Mouse (Mus musculus) liver, embryonic 11.5 days (tissue): Measurements from ENCODE around the gene Ints5. TPM values are rescaled to one million over a fixed set of nuclear protein-coding genes. Genes with fewer than 3 reads are reported as not detected.

ENCODE experiments used
- ATAC-seq: fragments of 200-750 bp; cut with Nextera tagmentation; replicated peaks from 2 replicates; pipeline ENCODE4 v1.8.0; 2017; ENCODE audit warnings: moderate number of reproducible peaks, mild to moderate bottlenecking, moderate TSS enrichment, moderate library complexity; ENCODE audit not compliant: low FRiP score
- DNase-seq: peaks from one replicate; pipeline ENCODE4 v3.0.0-alpha.2; 2017; ENCODE audit warnings: low spot score
- H3K27ac ChIP-seq: fragments of 300-500 bp; sonication (generic); 2 replicates; pipeline ENCODE4 v1.5.1; 2014; ENCODE audit warnings: mild to moderate bottlenecking, low read depth, low read length, control low read depth
- H3K27me3 ChIP-seq: fragments of 300-500 bp; sonication (generic); replicated peaks from 2 replicates; pipeline ENCODE4 v1.6.1; 2014; ENCODE audit warnings: low read length, mixed read lengths; ENCODE audit not compliant: control insufficient read depth, insufficient read depth
- H3K36me3 ChIP-seq: fragments of 300-500 bp; sonication (generic); 2 replicates; pipeline ENCODE4 v1.6.1; 2014; ENCODE audit warnings: mild to moderate bottlenecking, low read length, moderate library complexity, mixed read lengths; ENCODE audit not compliant: control insufficient read depth, insufficient read depth
- H3K4me1 ChIP-seq: fragments of 300-500 bp; sonication (generic); replicated peaks from 2 replicates; pipeline ENCODE4 v1.6.1; 2014; ENCODE audit warnings: low read length, mixed read lengths; ENCODE audit not compliant: control insufficient read depth, insufficient read depth
- H3K4me2 ChIP-seq: fragments of 300-500 bp; sonication (generic); 2 replicates; pipeline ENCODE4 v1.6.1; 2014; ENCODE audit warnings: mild to moderate bottlenecking, control low read depth, moderate library complexity
- H3K4me3 ChIP-seq: fragments of 300-500 bp; sonication (generic); 2 replicates; pipeline ENCODE4 v1.5.1; 2014; ENCODE audit warnings: low read depth, low read length, control low read depth
- H3K9ac ChIP-seq: fragments of 300-500 bp; sonication (generic); 2 replicates; pipeline ENCODE4 v1.6.1; 2014; ENCODE audit warnings: low read depth, low read length, control low read depth
- H3K9me3 ChIP-seq: fragments of 300-500 bp; sonication (generic); 2 replicates; pipeline ENCODE4 v1.6.1; 2016; ENCODE audit warnings: low read length, inconsistent platforms, mixed read lengths; ENCODE audit not compliant: control insufficient read depth
- WGBS: fragments of 180-500 bp; shearing (Covaris S2); extraction: QIAGEN DNeasy Blood & Tissue Kit; methylation state at CpG from one replicate; pipeline ENCODE4 v1.1.7; 2014; 5-methylcytosine and 5-hydroxymethylcytosine counted together
- polyA plus RNA-seq: library from polyadenylated mRNA; unstranded; fragments of >200 nt; fragmentation: Nextera tagmentation; extraction: Ambion mirVana; gene quantifications from 2 replicates; pipeline ENCODE4 v1.2.1, GENCODE M21; 2014

Gene Ints5
- 47.8 and 52.4 TPM in 2 replicates for polyA plus RNA-seq

DNA sequence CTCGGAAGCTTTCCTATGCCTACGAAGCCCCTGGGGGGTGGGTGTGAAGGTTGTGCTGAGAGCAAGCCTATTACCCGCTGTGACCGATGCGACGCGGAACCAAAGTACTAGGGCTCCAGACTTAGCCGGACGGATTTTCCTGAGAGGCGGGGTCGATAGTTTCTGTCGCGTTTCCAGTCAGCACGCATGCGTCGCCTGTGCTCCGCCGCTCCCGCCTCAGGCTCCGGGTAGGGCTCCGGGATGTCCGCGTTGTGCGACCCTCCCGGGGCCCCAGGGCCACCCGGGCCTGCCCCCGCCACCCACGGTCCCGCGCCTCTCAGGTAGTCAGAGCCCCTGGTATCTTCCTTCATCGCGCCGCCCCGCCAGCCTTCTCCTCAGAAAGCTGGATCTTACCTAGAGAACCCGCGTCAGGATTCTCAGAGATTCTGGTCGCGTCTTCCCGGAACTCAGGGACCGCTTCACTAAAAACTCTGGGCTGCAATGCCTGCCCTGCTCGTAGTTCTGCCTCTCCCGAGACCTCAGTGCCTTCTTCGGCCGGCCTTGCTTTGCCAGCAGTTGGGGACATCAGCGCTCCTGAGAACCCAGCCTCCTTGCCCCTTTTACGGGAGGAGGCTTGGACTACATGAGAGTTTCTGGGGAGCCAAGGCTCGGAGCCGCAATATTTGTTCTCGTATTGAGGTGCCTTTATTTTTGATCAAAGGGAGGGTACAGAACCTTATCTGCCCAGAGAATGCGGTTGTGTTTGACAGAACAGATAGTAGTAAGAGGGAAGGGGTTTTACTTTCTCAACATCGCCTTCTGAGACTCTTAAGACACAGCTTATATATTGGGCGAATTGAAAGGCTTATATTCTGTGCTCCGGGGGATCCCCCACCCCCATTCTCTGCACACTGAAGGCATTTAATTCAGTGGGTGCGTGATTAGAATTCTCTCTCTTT is at the start of gene Ints5:
Gene Ints5 (plus strand): TSS at position 177 of the 938 bp plus-strand sequence.
- peak within 1 kb of the TSS; percentile 80 for H3K4me3 ChIP-seq
- 2% methylated on average over 54 of the region's 54 CpGs for WGBS
- peaks cover 19% of the 10 kb centered on the region for H3K4me1 ChIP-seq
- H3K36me3 ChIP-seq = peaks cover 17% of the 10 kb centered on the region; the same call in 1 of the 2 replicates
- H3K4me2 ChIP-seq = peak within 1 kb of the TSS; percentile 70
- peak within 1 kb of the TSS; percentile 92 for H3K27ac ChIP-seq
- H3K9me3 ChIP-seq = no peaks in the 10 kb centered on the region
- DNase-seq = peak; percentile 86
- ATAC-seq = peak; percentile 69
- no peaks in the 10 kb centered on the region for H3K27me3 ChIP-seq
- peak within 1 kb of the TSS; percentile 92 for H3K9ac ChIP-seq

DNA sequence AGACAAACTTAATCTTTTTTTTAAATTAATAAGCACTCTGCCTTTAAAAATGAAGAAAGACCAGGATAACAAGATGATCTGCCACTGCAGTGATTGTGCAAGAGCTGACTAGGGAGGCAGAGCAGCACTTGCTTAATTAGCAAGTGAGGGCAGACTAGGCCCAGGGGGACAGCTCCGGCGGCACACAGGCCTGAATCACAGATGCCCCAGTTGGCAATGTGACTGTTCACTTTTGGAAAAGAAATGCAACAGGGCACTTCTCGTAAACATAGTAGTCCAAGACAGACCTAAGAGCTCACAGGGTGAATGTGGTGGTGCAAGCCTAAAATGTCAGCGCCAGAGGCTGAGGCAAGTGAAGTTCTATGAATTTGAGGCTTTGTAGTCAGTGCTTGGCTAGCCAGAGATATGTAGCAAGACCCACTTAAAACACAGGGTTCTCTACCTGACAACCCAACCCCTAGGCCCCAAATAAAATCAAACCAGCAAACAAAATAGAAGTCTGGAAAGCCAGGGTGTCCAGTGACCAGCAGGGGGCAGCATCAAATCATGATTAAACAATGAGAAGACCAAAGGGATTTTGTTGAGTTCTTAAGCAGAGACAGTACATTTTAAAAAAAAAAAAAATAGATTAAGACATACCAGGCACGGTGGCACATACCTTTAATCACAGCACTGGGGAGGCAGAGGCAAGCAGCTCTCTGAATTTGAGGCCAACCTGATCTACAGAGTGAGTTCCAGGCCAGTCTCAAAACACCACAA is 48.3 kb upstream of the Ints5 start:
- peak; percentile 71 for DNase-seq
- Histone ChIP-seq H3K4me3 (no peak overlapping the region), H3K9ac (no peak overlapping the region), H3K4me2 (no peak overlapping the region), H3K9me3 (no peaks in the 10 kb centered on the region), H3K27me3 (no peaks in the 10 kb centered on the region), H3K27ac (no peak overlapping the region), H3K36me3 (peaks cover 8% of the 10 kb centered on the region; the same call in 1 of the 2 replicates), H3K4me1 (peaks cover 14% of the 10 kb centered on the region)
- no peak for ATAC-seq
- WGBS = 67% methylated on average over 5 of the region's 5 CpGs

DNA sequence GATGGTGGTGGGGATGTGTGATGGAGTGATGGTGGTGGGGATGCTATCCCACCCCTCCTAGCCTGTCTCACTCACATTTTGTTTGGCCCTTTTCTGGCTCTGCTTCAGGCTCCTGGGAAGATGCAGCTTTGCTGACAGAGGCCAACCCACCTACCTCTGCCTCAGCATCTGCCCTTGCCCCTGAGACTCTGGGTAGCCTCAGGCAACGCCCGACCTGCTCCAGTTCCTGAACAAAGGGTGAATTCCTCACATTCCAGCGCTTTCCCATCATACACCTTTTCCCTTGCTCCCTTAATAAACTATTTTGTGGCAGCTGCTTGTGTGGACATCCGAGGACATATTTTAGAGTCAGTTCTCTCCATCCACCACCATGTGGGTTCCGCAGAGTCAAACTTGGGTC is 44.4 kb upstream of the Ints5 start:
- no peak overlapping the region for H3K4me2 ChIP-seq
- H3K4me3 ChIP-seq = no peak overlapping the region
- ATAC-seq (no peak), DNase-seq (no peak)
- WGBS = 80% methylated on average over 5 of the region's 5 CpGs
- H3K9me3 ChIP-seq = no peaks in the 10 kb centered on the region
- no peak overlapping the region for H3K27ac ChIP-seq
- no peaks in the 10 kb centered on the region for H3K4me1 ChIP-seq
- no peak overlapping the region for H3K9ac ChIP-seq
- H3K27me3 ChIP-seq = no peaks in the 10 kb centered on the region
- peaks cover 8% of the 10 kb centered on the region; the same call in 1 of the 2 replicates for H3K36me3 ChIP-seq

DNA sequence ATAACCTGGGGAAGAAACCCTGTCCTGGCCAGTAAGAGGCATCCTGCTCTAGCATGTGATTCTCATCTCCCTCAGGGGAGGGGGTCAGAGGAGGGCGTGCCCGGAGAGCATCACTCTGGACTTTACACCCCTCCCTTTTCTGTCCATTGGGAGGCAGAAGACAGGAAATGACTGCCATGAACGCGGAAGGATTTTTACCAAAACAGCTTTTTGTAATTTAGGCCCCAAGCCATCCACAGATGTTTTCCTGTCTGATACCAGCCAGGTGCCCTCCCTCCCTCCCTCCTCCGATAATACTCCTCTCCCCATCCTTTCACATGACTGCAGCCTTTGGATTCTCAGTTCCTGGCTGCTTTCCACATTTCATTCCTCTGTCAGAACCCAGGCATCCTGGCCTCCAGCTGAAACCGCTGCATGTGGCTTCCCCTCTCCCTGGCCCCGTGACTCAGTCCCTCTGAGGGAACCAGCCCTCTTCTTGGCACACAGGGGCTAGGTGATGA is 42.4 kb upstream of the Ints5 start, which contains the start of gene Lrrn4cl:
Gene Lrrn4cl (plus strand): TSS at position 367 of the 500 bp plus-strand sequence.
- ATAC-seq (0 out of 2 replicates have a peak, but pooled peaks have one; percentile 26), DNase-seq (no peak)
- no peak within 1 kb of the TSS for H3K9ac ChIP-seq
- no peak within 1 kb of the TSS for H3K4me3 ChIP-seq
- H3K27ac ChIP-seq = no peak within 1 kb of the TSS
- no peaks in the 10 kb centered on the region for H3K4me1 ChIP-seq
- 48% methylated on average over 7 of the region's 7 CpGs for WGBS
- H3K27me3 ChIP-seq = no peaks in the 10 kb centered on the region
- H3K4me2 ChIP-seq = peak within 1 kb of the TSS; percentile 10; the same call in 1 of the 2 replicates
- H3K36me3 ChIP-seq = peaks cover 8% of the 10 kb centered on the region; the same call in 1 of the 2 replicates
- no peaks in the 10 kb centered on the region for H3K9me3 ChIP-seq

DNA sequence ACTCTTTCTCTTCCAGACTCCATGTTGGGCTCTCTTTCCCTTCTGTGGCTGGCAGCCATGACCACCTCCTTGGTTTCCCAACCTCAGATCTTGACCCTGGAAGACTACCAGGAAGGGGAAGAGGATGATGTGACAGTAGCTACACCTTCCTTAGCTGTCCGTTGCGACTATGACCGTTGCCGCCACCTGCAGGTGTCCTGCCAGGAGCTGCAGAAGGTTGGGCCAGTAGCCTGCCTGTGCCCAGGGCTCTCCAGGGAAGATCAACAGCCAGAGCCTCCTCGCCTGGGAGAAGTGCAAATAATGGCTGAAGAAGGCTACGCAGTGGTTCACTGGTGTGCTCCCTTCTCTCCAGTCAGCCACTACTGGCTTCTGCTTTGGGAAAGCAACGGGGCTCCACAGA is 41.2 kb upstream of the Ints5 start:
- H3K9me3 ChIP-seq = no peaks in the 10 kb centered on the region
- H3K27ac ChIP-seq = no peak overlapping the region
- 44% methylated on average over 7 of the region's 7 CpGs for WGBS
- no peaks in the 10 kb centered on the region for H3K4me1 ChIP-seq
- H3K9ac ChIP-seq = no peak overlapping the region
- H3K36me3 ChIP-seq = peaks cover 8% of the 10 kb centered on the region; the same call in 1 of the 2 replicates
- H3K27me3 ChIP-seq = no peaks in the 10 kb centered on the region
- no peak for ATAC-seq
- H3K4me2 ChIP-seq = peak overlapping the region; percentile 10; the same call in 1 of the 2 replicates
- DNase-seq = no peak
- no peak overlapping the region for H3K4me3 ChIP-seq

DNA sequence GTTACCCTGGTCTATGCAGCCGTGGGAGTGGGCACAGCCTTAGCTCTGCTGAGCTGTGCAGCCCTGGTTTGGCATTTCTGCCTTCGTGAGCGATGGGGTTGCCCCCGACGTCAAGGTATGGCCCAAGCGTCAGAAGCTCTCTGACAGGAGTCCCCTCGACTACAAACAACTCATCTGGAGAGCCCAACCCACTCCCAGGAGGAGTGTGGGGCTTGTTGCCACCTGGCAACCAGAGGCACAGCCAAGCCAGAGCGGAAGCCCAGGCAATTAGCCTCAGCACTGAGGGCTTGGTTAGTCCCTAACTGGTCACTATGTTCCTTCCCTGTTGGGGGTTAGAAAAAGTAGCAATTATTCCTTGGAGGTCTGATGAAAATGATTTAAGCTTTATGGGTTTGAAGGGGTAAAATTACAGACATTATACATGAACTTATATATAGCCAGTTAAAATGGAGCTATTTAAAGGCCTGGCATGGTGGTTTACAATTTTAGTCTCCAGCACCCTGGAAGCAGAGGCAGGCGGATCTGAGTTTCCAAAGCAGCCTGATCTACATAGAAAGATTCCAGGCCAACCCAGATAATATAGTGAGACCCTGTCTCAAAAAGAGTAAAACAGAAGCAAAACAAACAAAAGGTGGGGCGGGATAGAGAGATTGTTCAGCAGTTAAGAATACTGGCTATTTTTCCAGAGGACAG is 40.4 kb upstream of the Ints5 start:
- Histone ChIP-seq H3K4me2 (no peak overlapping the region), H3K4me1 (no peaks in the 10 kb centered on the region), H3K9ac (no peak overlapping the region), H3K27ac (no peak overlapping the region), H3K4me3 (no peak overlapping the region), H3K27me3 (no peaks in the 10 kb centered on the region), H3K36me3 (peaks cover 3% of the 10 kb centered on the region; the same call in 1 of the 2 replicates), H3K9me3 (no peaks in the 10 kb centered on the region)
- 52% methylated on average over 10 of the region's 10 CpGs for WGBS
- DNase-seq (no peak), ATAC-seq (no peak)

DNA sequence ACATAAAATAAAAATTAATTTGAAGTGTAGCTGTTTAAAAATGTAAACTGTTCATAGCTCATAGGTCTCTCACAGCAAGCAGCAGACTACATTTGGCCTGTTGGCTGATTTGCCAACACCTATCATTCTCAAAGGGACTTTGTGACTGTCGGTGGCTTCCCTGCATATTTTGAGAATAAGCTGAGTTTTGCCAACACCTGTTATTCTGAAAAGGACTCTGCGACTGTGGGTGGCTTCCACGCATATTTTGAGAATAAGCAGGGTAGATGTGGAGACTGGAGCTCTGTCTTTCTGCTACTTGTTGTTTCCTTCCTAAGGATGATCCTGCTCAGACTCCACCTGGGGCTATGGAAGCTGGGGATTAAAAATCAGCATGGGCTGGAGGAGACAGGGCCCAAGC is 39.7 kb upstream of the Ints5 start:
- Histone ChIP-seq H3K27ac (no peak overlapping the region), H3K36me3 (peaks cover 2% of the 10 kb centered on the region; the same call in 1 of the 2 replicates), H3K4me1 (no peaks in the 10 kb centered on the region), H3K9ac (no peak overlapping the region), H3K9me3 (no peaks in the 10 kb centered on the region), H3K4me2 (no peak overlapping the region), H3K4me3 (no peak overlapping the region), H3K27me3 (no peaks in the 10 kb centered on the region)
- 77% methylated on average over 3 of the region's 3 CpGs for WGBS
- no peak for ATAC-seq
- no peak for DNase-seq

DNA sequence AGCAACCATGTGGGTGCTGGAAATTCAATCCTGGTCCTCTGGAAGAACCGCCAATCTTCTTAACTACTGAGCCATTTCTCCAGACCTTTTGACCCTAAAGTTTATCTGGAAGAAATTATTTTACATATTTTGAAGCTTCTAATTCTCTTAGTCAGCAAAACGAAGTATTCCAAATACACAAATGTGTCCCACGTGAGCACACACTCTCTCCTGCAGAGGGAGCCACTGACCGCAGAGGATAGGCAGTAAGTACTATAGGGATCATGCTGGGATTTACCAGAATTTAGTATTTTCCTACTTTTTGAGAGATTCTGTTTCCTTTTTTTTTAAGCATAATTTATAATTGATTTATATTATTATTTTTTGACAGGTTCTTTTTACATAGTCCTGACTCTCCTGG is 35.1 kb upstream of the Ints5 start:
- 34% methylated on average over 4 of the region's 4 CpGs for WGBS
- no peak overlapping the region for H3K27ac ChIP-seq
- H3K4me1 ChIP-seq = no peaks in the 10 kb centered on the region
- H3K9me3 ChIP-seq = no peaks in the 10 kb centered on the region
- H3K9ac ChIP-seq = no peak overlapping the region
- no peaks in the 10 kb centered on the region for H3K27me3 ChIP-seq
- ATAC-seq (0 out of 2 replicates have a peak, but pooled peaks have one; percentile 47), DNase-seq (no peak)
- H3K4me3 ChIP-seq = no peak overlapping the region
- H3K4me2 ChIP-seq = no peak overlapping the region
- no peaks in the 10 kb centered on the region for H3K36me3 ChIP-seq
